Mouse (Mus musculus) midbrain, embryonic 16.5 days (tissue): ENCODE data around the gene Trim39. TPM values are rescaled to one million over a fixed set of nuclear protein-coding genes. Genes with fewer than 3 reads are reported as not detected.
"Not testable (repeated sequence)": the region's sequence is repeated elsewhere in the genome, so short reads cannot be mapped to it uniquely, and the experiment has no call there.

Source experiments
- ATAC-seq: fragments of 200-750 bp; cut with Nextera tagmentation; 2 replicates; pipeline ENCODE4 v1.8.0; 2017; ENCODE audit warnings: moderate TSS enrichment
- H3K27ac ChIP-seq: fragments of 300-500 bp; sonication (generic); 2 replicates; pipeline ENCODE4 v1.5.1; 2014; ENCODE audit warnings: mild to moderate bottlenecking, low read length, mixed read lengths
- H3K27me3 ChIP-seq: fragments of 300-500 bp; sonication (generic); 2 replicates; pipeline ENCODE4 v1.6.1; 2014; ENCODE audit warnings: low read depth, low read length, mixed read lengths; ENCODE audit not compliant: control insufficient read depth, insufficient read depth
- H3K36me3 ChIP-seq: fragments of 300-500 bp; sonication (generic); 2 replicates; pipeline ENCODE4 v1.6.1; 2014; ENCODE audit warnings: mild to moderate bottlenecking, low read length, moderate library complexity, mixed read lengths; ENCODE audit not compliant: control insufficient read depth, insufficient read depth
- H3K4me1 ChIP-seq: fragments of 300-500 bp; sonication (generic); 2 replicates; pipeline ENCODE4 v1.6.1; 2014; ENCODE audit warnings: mild to moderate bottlenecking, low read length, mixed read lengths; ENCODE audit not compliant: control insufficient read depth, insufficient read depth
- H3K4me2 ChIP-seq: fragments of 300-500 bp; sonication (generic); 2 replicates; pipeline ENCODE4 v1.6.1; 2014; ENCODE audit warnings: mild to moderate bottlenecking, low read length, mixed read lengths
- H3K4me3 ChIP-seq: fragments of 300-500 bp; sonication (generic); 2 replicates; pipeline ENCODE4 v1.5.1; 2014; ENCODE audit warnings: low read depth, mild to moderate bottlenecking, low read length, moderate library complexity, mixed read lengths
- H3K9ac ChIP-seq: fragments of 300-500 bp; sonication (generic); 2 replicates; pipeline ENCODE4 v1.6.1; 2014; ENCODE audit warnings: low read depth, low read length, mixed read lengths
- H3K9me3 ChIP-seq: fragments of 300-500 bp; sonication (generic); replicated peaks from 2 replicates; pipeline ENCODE4 v1.6.1; 2014; ENCODE audit warnings: mild to moderate bottlenecking, low read length, mixed read lengths; ENCODE audit not compliant: control insufficient read depth, poor library complexity, severe bottlenecking
- WGBS: fragments of 180-500 bp; shearing (Covaris S2); extraction: QIAGEN DNeasy Blood & Tissue Kit; methylation state at CpG from one replicate; pipeline ENCODE4 v1.1.7; 2014; 5-methylcytosine and 5-hydroxymethylcytosine counted together
- polyA plus RNA-seq: library from polyadenylated mRNA; unstranded; fragments of >200 nt; fragmentation: Nextera tagmentation; extraction: Ambion mirVana; gene quantifications from 2 replicates; pipeline ENCODE4 v1.2.1, GENCODE M21; 2015

Trim39 gene
- 26.2 and 28.6 TPM in 2 replicates for polyA plus RNA-seq

DNA sequence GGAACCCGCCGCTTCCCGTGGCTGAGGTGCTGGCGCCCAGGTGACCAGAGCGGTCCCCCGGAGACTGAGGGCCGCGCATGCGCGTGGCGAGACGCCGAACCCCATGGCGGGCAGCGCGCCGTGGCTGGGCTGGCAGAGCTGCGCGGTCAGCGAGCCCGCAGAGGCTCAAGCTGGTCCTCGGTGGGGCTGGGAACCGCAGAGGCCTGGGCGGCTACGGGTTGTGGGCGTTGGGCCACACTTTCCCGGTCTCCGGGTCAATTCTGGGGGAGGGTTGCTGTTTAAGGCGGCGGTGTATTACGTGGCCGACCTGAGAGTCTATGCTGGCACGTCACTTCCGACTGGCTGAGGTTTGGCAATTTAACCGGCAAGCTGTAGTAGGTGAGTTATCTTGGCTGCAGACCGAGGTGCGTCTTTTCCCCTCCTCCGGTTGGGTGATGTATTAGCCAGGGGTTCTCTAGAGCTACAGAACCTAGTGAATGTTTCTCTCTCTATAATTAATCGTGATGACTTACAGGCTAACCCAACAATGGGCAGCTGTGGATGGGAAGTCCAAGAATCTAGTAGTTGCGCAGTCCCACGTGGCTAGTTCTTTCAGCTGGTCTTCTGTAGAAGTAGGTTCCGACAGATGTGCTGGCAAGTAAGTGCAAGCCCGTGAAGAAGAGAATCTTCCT is at the start of gene Trim39:
Trim39 (minus strand) TSS at position 662 of the 671 bp plus-strand sequence.
- H3K4me2 ChIP-seq: peak within 1 kb of the TSS; percentile 96
- H3K27ac ChIP-seq: peak within 1 kb of the TSS; percentile 98
- H3K9me3 ChIP-seq: no peaks in the 10 kb centered on the region
- peak; percentile 90 for ATAC-seq
- no peaks in the 10 kb centered on the region for H3K27me3 ChIP-seq
- peak within 1 kb of the TSS; percentile 96 for H3K9ac ChIP-seq
- peaks cover 34% of the 10 kb centered on the region for H3K4me1 ChIP-seq
- WGBS: under 1% methylated on average over 43 of the region's 43 CpGs
- peak within 1 kb of the TSS; percentile 96 for H3K4me3 ChIP-seq
- H3K36me3 ChIP-seq: peaks cover 10% of the 10 kb centered on the region

DNA sequence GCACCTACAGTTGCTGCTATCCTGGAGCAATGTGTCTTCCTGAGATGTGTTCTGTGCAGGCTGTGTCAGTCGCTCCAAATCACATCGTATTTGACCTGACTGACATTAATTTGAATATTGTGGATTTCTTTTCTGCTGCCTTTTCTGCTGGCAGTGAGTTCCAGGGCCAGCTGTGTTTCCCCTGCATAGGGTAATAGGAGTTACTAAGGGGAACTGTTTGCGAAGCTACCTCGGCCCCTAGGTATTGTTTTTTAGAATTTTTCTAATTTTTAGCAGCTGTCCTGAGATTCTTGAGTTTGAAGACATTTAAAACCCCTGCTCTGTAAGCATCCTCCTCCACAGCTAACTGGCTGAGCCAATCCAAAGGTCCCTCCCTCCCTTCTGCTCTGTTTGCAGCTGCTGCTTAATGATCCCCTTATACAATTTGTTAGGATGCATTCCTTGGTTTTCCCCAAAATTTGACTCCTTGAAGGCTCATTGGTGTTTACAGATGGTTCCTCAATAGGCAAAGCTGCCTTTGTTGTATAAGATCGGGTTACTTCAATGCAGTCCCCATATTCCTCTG is 43.7 kb upstream of the Trim39 start:
- WGBS: 25% methylated on average over 5 of the region's 5 CpGs
- no peaks in the 10 kb centered on the region for H3K9me3 ChIP-seq
- ATAC-seq: peak; percentile 61

DNA sequence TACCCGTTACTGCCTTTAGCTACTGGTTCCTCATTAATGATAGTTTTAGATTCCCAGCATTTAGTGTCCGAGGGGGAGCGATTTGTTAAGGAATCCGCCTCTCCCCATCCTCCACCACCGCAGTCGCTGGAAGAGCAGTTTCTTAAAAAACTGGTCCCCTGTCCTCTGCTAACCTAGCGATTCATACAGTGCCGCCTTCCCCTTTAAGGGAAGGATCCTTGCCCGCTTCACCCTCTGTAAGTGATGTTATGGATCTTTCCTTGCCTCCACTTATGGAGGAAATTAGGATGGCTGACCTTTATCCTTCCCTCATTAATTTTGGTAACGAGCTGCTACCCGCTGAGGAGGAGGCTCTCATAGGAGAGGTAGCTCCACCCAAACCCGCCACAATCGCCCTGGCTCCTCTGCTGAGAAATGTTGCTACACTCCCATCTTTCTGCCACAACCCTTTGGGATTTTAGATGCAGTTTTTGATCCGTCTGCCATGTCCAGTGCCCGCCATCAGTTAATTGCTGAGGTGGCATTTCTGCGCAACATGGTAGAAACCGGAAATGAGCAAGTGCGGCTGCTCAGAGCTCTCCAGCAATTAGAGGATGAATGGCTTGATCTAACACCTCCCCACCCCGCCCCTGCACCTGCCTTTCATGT is 43.1 kb upstream of the Trim39 start:
- peak; percentile 96 for ATAC-seq
- Histone ChIP-seq H3K4me2 (peak overlapping the region; percentile 53), H3K4me3 (peak overlapping the region; percentile 44), H3K4me1 (peaks cover 4% of the 10 kb centered on the region; the same call in 1 of the 2 replicates), H3K27ac (peak overlapping the region; percentile 88), H3K9ac (peak overlapping the region; percentile 66), H3K9me3 (no peaks in the 10 kb centered on the region), H3K36me3 (no peaks in the 10 kb centered on the region), H3K27me3 (no peaks in the 10 kb centered on the region)
- under 1% methylated on average over 19 of the region's 19 CpGs for WGBS

More for the DNA sequence above, 43.7 kb upstream of the Trim39 start:
- peak overlapping the region; percentile 66 for H3K9ac ChIP-seq
- H3K4me1 ChIP-seq: peaks cover 4% of the 10 kb centered on the region; the same call in 1 of the 2 replicates
- H3K4me3 ChIP-seq: peak overlapping the region; percentile 44
- peak overlapping the region; percentile 88 for H3K27ac ChIP-seq
- no peaks in the 10 kb centered on the region for H3K27me3 ChIP-seq
- peak overlapping the region; percentile 53 for H3K4me2 ChIP-seq
- no peaks in the 10 kb centered on the region for H3K36me3 ChIP-seq

DNA sequence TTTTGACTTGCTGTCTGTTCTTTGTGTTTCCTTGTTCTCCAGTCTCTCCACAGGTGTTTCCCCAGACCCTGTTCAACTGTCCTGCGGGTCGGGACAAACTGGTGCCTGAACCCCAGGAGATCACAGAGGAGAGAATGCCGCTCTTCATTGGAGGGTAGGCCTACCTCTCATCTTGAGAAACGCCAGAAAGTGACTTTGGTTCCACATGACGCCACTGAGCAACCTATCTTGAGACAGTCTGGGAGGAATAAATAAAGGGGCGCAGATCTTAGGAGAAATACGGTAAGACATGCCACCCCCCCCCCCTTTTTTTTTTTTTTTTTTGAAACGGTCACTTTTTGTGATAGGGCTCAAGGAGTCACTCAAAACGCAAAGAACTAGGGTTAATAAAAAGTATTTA is 42.5 kb upstream of the Trim39 start:
- H3K9ac ChIP-seq: peak overlapping the region; percentile 66
- no peaks in the 10 kb centered on the region for H3K27me3 ChIP-seq
- H3K4me3 ChIP-seq: peak overlapping the region; percentile 44
- peak overlapping the region; percentile 88 for H3K27ac ChIP-seq
- ATAC-seq: peak; percentile 54
- H3K36me3 ChIP-seq: no peaks in the 10 kb centered on the region
- H3K9me3 ChIP-seq: no peaks in the 10 kb centered on the region
- peak overlapping the region; percentile 53 for H3K4me2 ChIP-seq
- H3K4me1 ChIP-seq: peaks cover 4% of the 10 kb centered on the region; the same call in 1 of the 2 replicates
- WGBS: under 1% methylated on average over 9 of the region's 9 CpGs

DNA sequence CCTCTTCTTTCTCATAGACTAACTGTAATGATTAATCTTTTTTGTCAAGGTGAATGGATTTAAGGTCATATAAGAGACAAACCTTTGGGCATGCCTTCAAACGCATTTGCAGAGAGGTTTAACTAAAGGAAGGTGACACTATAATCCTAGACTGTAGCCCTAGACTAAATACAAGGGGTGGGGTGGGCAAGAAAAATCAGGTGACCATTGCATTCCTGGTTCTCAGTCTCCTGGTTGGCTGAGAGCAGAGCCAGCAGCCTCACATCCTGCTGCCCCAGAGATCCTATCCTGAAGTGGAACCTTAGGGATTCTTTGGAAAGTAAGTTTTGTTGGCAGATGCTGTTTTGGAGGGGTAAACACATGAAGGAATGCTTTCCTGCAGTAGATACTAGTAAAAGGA is 37.2 kb upstream of the Trim39 start:
- H3K27ac ChIP-seq: no peak overlapping the region
- H3K4me2 ChIP-seq: peak overlapping the region; percentile 39
- H3K27me3 ChIP-seq: no peaks in the 10 kb centered on the region
- ATAC-seq: no peak
- H3K4me3 ChIP-seq: no peak overlapping the region
- no peaks in the 10 kb centered on the region for H3K4me1 ChIP-seq
- 42% methylated on average over 1 of the region's 1 CpGs for WGBS
- H3K36me3 ChIP-seq: no peaks in the 10 kb centered on the region
- no peak overlapping the region for H3K9ac ChIP-seq
- no peaks in the 10 kb centered on the region for H3K9me3 ChIP-seq

DNA sequence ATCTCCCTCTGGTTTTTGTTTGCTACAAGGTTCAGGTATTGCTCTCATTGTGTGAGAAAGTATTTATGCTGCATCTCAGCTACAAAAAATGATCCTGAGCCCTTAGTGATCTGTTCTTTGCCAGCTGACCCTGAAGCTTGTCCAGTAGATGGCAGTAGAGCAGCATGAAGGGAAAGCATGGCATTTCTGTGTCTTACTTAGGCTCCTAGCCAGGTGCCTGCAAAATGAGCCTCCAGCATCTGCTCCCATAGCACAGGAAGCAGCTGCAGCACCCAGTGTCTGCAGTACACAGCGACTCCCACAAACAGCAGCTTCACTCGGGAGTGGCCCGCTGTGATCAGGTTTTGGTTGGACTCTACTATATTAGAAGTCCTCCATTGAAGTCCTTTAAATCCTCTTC is 36.8 kb upstream of the Trim39 start:
- H3K27ac ChIP-seq, H3K4me3 ChIP-seq, H3K4me1 ChIP-seq, H3K27me3 ChIP-seq, H3K9me3 ChIP-seq, H3K36me3 ChIP-seq: not testable (repeated sequence)
- Histone ChIP-seq H3K9ac (0 out of 2 replicates have a peak overlapping the region, but pooled peaks have one; percentile 34), H3K4me2 (peak overlapping the region; percentile 39)
- ATAC-seq: peak; percentile 90
- 0% methylated on average over 3 of the region's 3 CpGs for WGBS

DNA sequence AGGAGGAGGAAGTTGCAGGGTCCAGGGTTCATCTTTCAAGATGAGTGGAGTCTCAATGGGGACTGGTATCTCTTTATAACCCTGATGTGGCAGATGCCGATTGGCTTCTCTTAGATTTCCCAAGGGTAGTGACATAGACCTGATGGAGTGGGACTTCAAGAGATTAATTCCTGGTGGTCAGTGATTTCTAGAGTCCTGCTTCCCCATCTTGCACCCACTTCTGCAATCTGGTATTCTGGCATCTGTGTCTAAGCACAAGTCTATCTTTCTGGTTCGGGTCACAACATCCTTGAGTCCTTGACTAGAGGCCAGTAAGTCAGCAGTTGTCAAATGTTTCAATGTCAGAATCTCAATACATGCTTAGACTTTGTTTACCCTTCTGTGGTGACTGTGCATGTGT is 14.3 kb upstream of the Trim39 start, which contains the start of gene H2-M10.2:
H2-M10.2 (minus strand) TSS at position 101 of the 400 bp plus-strand sequence.
- H3K4me1 ChIP-seq: no peaks in the 10 kb centered on the region
- no peak within 1 kb of the TSS for H3K4me2 ChIP-seq
- H3K9me3 ChIP-seq: no peaks in the 10 kb centered on the region
- H3K36me3 ChIP-seq: peaks cover 8% of the 10 kb centered on the region; the same call in 1 of the 2 replicates
- no peak for ATAC-seq
- no peak within 1 kb of the TSS for H3K9ac ChIP-seq
- no peak within 1 kb of the TSS for H3K4me3 ChIP-seq
- no peak within 1 kb of the TSS for H3K27ac ChIP-seq
- WGBS: 98% methylated on average over 2 of the region's 2 CpGs
- no peaks in the 10 kb centered on the region for H3K27me3 ChIP-seq

DNA sequence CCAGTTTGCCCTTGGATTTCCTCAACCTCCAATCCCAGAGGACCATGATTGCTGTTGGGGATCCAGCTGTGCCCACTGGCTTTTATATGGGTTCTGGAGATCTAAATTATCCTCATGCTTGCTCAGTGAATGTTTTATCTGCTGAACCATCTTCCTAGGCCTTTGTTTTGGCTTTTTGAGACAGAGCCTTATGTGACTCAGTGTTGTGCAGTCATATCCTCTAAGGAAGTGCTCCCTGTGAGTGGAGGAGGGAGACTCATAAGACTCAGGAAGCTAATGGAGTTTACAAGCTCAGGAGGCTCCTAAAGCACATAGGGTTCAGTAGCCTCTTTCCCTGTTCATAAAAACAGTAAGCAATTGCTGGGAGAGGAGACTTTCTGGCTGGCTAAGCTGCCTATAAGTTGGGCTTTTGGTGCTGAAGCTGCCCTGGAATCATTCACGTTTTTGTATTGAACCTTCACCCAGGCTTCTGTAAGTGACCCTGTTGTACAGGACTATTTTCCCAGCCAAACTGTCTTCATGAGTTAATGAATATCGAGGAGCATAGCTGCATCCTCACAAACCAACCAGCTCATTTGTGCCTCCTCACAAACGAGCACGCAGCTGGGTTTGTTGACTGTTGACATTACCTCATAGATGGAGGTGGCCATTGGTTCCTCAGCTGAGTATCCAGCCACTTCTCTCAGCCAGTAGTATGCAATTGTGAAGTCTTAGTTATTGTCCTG is 9.6 kb upstream of the Trim39 start:
- ATAC-seq: no peak
- Histone ChIP-seq H3K4me3 (no peak overlapping the region), H3K36me3 (peaks cover 16% of the 10 kb centered on the region), H3K9ac (no peak overlapping the region), H3K27me3 (no peaks in the 10 kb centered on the region), H3K4me2 (no peak overlapping the region), H3K27ac (no peak overlapping the region), H3K4me1 (no peaks in the 10 kb centered on the region), H3K9me3 (no peaks in the 10 kb centered on the region)
- WGBS: 92% methylated on average over 4 of the region's 4 CpGs
